Mouse (Mus musculus) hindbrain, embryonic 15.5 days (tissue): ENCODE measurements around the gene Vmn1r165. TPM values are rescaled to one million over a fixed set of nuclear protein-coding genes. Genes with fewer than 3 reads are reported as not detected.
"Not testable (repeated sequence)": the region's sequence is repeated elsewhere in the genome, so short reads cannot be mapped to it uniquely, and the experiment has no call there.

Experiments used
- ATAC-seq: fragments of 200-750 bp; cut with Nextera tagmentation; 2 replicates; pipeline ENCODE4 v1.8.0; 2017; ENCODE audit warnings: low read depth, moderate number of reproducible peaks, moderate TSS enrichment; ENCODE audit not compliant: low FRiP score
- H3K27ac ChIP-seq: fragments of 300-500 bp; sonication (generic); replicated peaks from 2 replicates; pipeline ENCODE4 v1.5.1; 2015; ENCODE audit warnings: mild to moderate bottlenecking, inconsistent platforms
- H3K27me3 ChIP-seq: fragments of 300-500 bp; sonication (generic); 2 replicates; pipeline ENCODE4 v1.6.1; 2015; ENCODE audit warnings: control low read depth, inconsistent platforms
- H3K36me3 ChIP-seq: fragments of 300-500 bp; sonication (generic); 2 replicates; pipeline ENCODE4 v1.6.1; 2015; ENCODE audit warnings: control low read depth, inconsistent platforms
- H3K4me1 ChIP-seq: fragments of 300-500 bp; sonication (generic); replicated peaks from 2 replicates; pipeline ENCODE4 v1.6.1; 2015; ENCODE audit warnings: control low read depth, inconsistent platforms
- H3K4me2 ChIP-seq: fragments of 300-500 bp; sonication (generic); 2 replicates; pipeline ENCODE4 v1.6.1; 2015; ENCODE audit warnings: moderate library complexity, mild to moderate bottlenecking, inconsistent platforms
- H3K4me3 ChIP-seq: fragments of 300-500 bp; sonication (generic); 2 replicates; pipeline ENCODE4 v1.5.1; 2015; ENCODE audit warnings: mild to moderate bottlenecking, inconsistent platforms
- H3K9ac ChIP-seq: fragments of 300-500 bp; sonication (generic); 2 replicates; pipeline ENCODE4 v1.6.1; 2015; ENCODE audit warnings: inconsistent platforms
- H3K9me3 ChIP-seq: fragments of 300-500 bp; sonication (generic); 2 replicates; pipeline ENCODE4 v1.6.1; 2016; ENCODE audit warnings: control low read depth, inconsistent platforms
- WGBS: fragments of 180-500 bp; shearing (Covaris S2); methylation state at CpG from one replicate; pipeline ENCODE4 v1.1.7; 2015; 5-methylcytosine and 5-hydroxymethylcytosine counted together
- polyA plus RNA-seq: library from polyadenylated mRNA; unstranded; fragments of >200 nt; fragmentation: Nextera tagmentation; extraction: Ambion mirVana; gene quantifications from 2 replicates; pipeline ENCODE4 v1.2.1, GENCODE M21; 2015

Gene Vmn1r165
- not detected in 2 replicates for polyA plus RNA-seq

DNA sequence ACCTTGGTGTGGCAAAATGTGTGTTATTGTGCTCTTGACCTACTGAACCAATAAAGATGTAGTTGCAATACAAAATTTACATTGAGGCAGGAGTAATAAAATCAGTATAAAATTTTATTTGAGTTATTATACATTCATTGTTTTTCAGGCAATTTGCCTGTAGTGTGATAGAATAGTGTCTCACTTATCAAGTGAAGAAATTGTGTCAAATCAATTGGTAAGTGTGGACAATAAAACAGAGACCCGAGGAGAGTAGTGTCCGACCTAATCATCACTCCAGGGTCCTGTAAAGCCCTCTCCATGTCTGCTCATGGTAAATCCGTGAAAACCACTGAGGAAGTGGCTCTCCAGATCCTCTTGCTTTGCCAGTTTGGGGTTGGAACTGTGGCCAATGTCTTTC lies at the start of gene Vmn1r165:
TSS of gene Vmn1r165 (plus strand) at position 301 of the 400 bp plus-strand sequence.
- H3K4me2 ChIP-seq, H3K27ac ChIP-seq, H3K4me3 ChIP-seq, ATAC-seq, H3K9me3 ChIP-seq, H3K9ac ChIP-seq, H3K4me1 ChIP-seq, H3K27me3 ChIP-seq, H3K36me3 ChIP-seq: not testable (repeated sequence)
- no CpG with 5 or more reads among the region's 3 CpGs for WGBS

DNA sequence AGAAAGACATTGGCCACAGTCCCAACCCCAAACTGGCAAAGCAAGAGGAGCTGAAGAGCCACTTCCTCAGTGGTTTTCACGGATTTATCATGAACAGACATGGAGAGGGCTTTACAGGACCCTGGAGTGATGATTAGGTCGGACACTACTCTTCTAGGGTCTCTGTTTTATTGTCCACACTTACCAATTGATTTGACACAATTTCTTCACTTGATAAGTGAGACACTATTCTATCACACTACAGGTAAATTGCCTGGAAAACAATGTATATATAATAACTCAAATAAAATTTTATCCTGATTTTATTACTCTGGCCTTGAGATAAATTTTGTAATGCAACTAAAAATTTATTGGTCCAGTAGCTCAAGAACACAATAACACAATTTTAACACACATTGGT lies 34.5 kb downstream of the Vmn1r165 start, which contains the start of gene Vmn1r166:
TSS of gene Vmn1r166 (minus strand) at position 101 of the 400 bp plus-strand sequence.
- not testable (repeated sequence) for ATAC-seq, H3K27ac ChIP-seq, H3K4me2 ChIP-seq, H3K36me3 ChIP-seq, H3K4me3 ChIP-seq, H3K9me3 ChIP-seq, H3K27me3 ChIP-seq, H3K9ac ChIP-seq, H3K4me1 ChIP-seq
- WGBS: no CpG with 5 or more reads among the region's 2 CpGs

Other genes starting within 250 kb of the Vmn1r165 start
- not detected in 2 replicates for gene Gm4214, start 232.7 kb upstream of the Vmn1r165 start, polyA plus RNA-seq
- not detected in 2 replicates for gene Gm4216, start 197.4 kb upstream of the Vmn1r165 start, polyA plus RNA-seq
- not detected in 2 replicates for gene Vmn1r163, start 161.8 kb upstream of the Vmn1r165 start, polyA plus RNA-seq
- gene Gm8720, start 149.9 kb upstream of the Vmn1r165 start, polyA plus RNA-seq: not detected in 2 replicates
- not detected in 2 replicates for gene Gm10662, start 72.9 kb upstream of the Vmn1r165 start, polyA plus RNA-seq
- gene Vmn1r166, start 34.4 kb downstream of the Vmn1r165 start, polyA plus RNA-seq: not detected in 2 replicates
- gene Gm6902, start 61.6 kb downstream of the Vmn1r165 start, polyA plus RNA-seq: not detected in 2 replicates
- gene Nlrp4e, start 83.9 kb downstream of the Vmn1r165 start, polyA plus RNA-seq: not detected in 2 replicates
- gene Nlrp5, start 168.6 kb downstream of the Vmn1r165 start, polyA plus RNA-seq: not detected in 2 replicates